Mouse (Mus musculus): Measurements from ENCODE around the gene 2200002J24Rik. TPM values are rescaled to one million over a fixed set of nuclear protein-coding genes. Genes with fewer than 3 reads are reported as not detected.
"Not testable (repeated sequence)": the region's sequence is repeated elsewhere in the genome, so short reads cannot be mapped to it uniquely, and the experiment has no call there.

The 2200002J24Rik gene
- total RNA-seq, 1 experiment = 2.4 TPM

GRCm38 (mm10) chr7:30729396-30730063, 30.8 kb downstream of the 2200002J24Rik start, which contains the start of gene Tmem147:
Gene Tmem147 (minus strand): TSS chr7:30729540.
- peak within 1 kb of the TSS; percentile 47; the same call in 1 of the 2 replicates for H3K27ac ChIP-seq (ENCODE audit: insufficient read depth, low read depth, low read length, poor library complexity, severe bottlenecking)
- peak within 1 kb of the TSS; percentile 76 to 78 for H3K4me3 ChIP-seq (ENCODE audit: insufficient read depth in 1 of 2, low read depth in 1 of 2, low read length in 2 of 2, poor library complexity in 1 of 2, severe bottlenecking in 1 of 2)
- TF ChIP-seq CHD2 (IDR thresholded peaks at IDR 0.05; ENCODE audit: low read depth, low read length) = no peak
- no peak for TF ChIP-seq ZC3H11A (IDR thresholded peaks at IDR 0.05; ENCODE audit: borderline replicate concordance, low read depth, low read length)
- peak; percentile 97 for TF ChIP-seq HCFC1 (IDR thresholded peaks at IDR 0.05; ENCODE audit: borderline replicate concordance, insufficient read depth, low read length)
- peaks cover 4% of the 10 kb centered on the region; the same call in 1 of the 2 replicates for H3K36me3 ChIP-seq (ENCODE audit: control insufficient read depth, insufficient read depth, low read length, poor library complexity, severe bottlenecking)
- DNase-seq (ENCODE audit: low read depth, low spot score) = peak; percentile 92
- H3K9me3 ChIP-seq (ENCODE audit: control insufficient read depth, insufficient read depth, low read depth, low read length) = no peaks in the 10 kb centered on the region
- in situ Hi-C loops (cut with MboI; ENCODE audit: low sequenced_read_pairs in 2 of 2, unreplicated experiment in 2 of 2) = no loop called here
- peaks cover 0 to 10% of the 10 kb centered on the region in 2 experiments; a peak in 1 of 4 replicates for H3K4me1 ChIP-seq (ENCODE audit: control insufficient read depth in 2 of 2, insufficient read depth in 2 of 2, low read length in 2 of 2, poor library complexity in 1 of 2)
- H3K9ac ChIP-seq (ENCODE audit: insufficient read depth, low read depth, low read length, poor library complexity, severe bottlenecking) = peak within 1 kb of the TSS; percentile 80

- H3K9me3 ChIP-seq (ENCODE audit: control insufficient read depth, insufficient read depth, low read depth, low read length); H3K9ac ChIP-seq (ENCODE audit: insufficient read depth, low read depth, low read length, poor library complexity, severe bottlenecking); H3K27ac ChIP-seq (ENCODE audit: insufficient read depth, low read depth, low read length, poor library complexity, severe bottlenecking); in situ Hi-C loops (cut with MboI; ENCODE audit: low sequenced_read_pairs in 2 of 2, unreplicated experiment in 2 of 2); DNase-seq (ENCODE audit: low read depth, low spot score); H3K4me1 ChIP-seq (ENCODE audit: control insufficient read depth in 2 of 2, insufficient read depth in 2 of 2, low read length in 2 of 2, poor library complexity in 1 of 2); H3K36me3 ChIP-seq (ENCODE audit: control insufficient read depth, insufficient read depth, low read length, poor library complexity, severe bottlenecking): not testable (repeated sequence)
- H3K4me3 ChIP-seq (ENCODE audit: insufficient read depth in 1 of 2, low read depth in 1 of 2, low read length in 2 of 2, poor library complexity in 1 of 2, severe bottlenecking in 1 of 2) = peak overlapping the region; percentile 76 to 78
These were observed 31.5 kb downstream of the 2200002J24Rik start for GRCm38 (mm10) chr7:30730064-30730722.

- Histone ChIP-seq H3K27ac (ENCODE audit: insufficient read depth, low read depth, low read length, poor library complexity, severe bottlenecking) (no peak overlapping the region), H3K4me3 (ENCODE audit: insufficient read depth in 1 of 2, low read depth in 1 of 2, low read length in 2 of 2, poor library complexity in 1 of 2, severe bottlenecking in 1 of 2) (no peak overlapping the region), H3K4me1 (ENCODE audit: control insufficient read depth in 2 of 2, insufficient read depth in 2 of 2, low read length in 2 of 2, poor library complexity in 1 of 2) (no peaks in the 10 kb centered on the region), H3K36me3 (ENCODE audit: control insufficient read depth, insufficient read depth, low read length, poor library complexity, severe bottlenecking) (peaks cover 6% of the 10 kb centered on the region; the same call in 1 of the 2 replicates), H3K9me3 (ENCODE audit: control insufficient read depth, insufficient read depth, low read depth, low read length) (no peaks in the 10 kb centered on the region), H3K9ac (ENCODE audit: insufficient read depth, low read depth, low read length, poor library complexity, severe bottlenecking) (no peak overlapping the region)
- DNase-seq (ENCODE audit: low read depth, low spot score) = no peak
- in situ Hi-C loops (cut with MboI; ENCODE audit: low sequenced_read_pairs in 2 of 2, unreplicated experiment in 2 of 2) = no loop called here
- no peak for TF ChIP-seq MAFK (IDR thresholded peaks at IDR 0.05; ENCODE audit: insufficient read depth, low read depth, low read length)
- no peak for TF ChIP-seq HCFC1 (IDR thresholded peaks at IDR 0.05; ENCODE audit: borderline replicate concordance, insufficient read depth, low read length)
- TF ChIP-seq CHD2 (IDR thresholded peaks at IDR 0.05; ENCODE audit: low read depth, low read length) = no peak
- no peak for TF ChIP-seq ZNF384 (IDR thresholded peaks at IDR 0.05; ENCODE audit: low read depth, low read length)
- TF ChIP-seq ZC3H11A (IDR thresholded peaks at IDR 0.05; ENCODE audit: borderline replicate concordance, low read depth, low read length) = no peak
These were observed 37.5 kb downstream of the 2200002J24Rik start for GRCm38 (mm10) chr7:30736211-30736610.

- H3K9ac ChIP-seq (ENCODE audit: insufficient read depth, low read depth, low read length, poor library complexity, severe bottlenecking); in situ Hi-C loops (cut with MboI; ENCODE audit: low sequenced_read_pairs in 2 of 2, unreplicated experiment in 2 of 2); H3K4me1 ChIP-seq (ENCODE audit: control insufficient read depth in 2 of 2, insufficient read depth in 2 of 2, low read length in 2 of 2, poor library complexity in 1 of 2); H3K9me3 ChIP-seq (ENCODE audit: control insufficient read depth, insufficient read depth, low read depth, low read length); DNase-seq (ENCODE audit: low read depth, low spot score); H3K4me3 ChIP-seq (ENCODE audit: insufficient read depth in 1 of 2, low read depth in 1 of 2, low read length in 2 of 2, poor library complexity in 1 of 2, severe bottlenecking in 1 of 2); H3K36me3 ChIP-seq (ENCODE audit: control insufficient read depth, insufficient read depth, low read length, poor library complexity, severe bottlenecking); H3K27ac ChIP-seq (ENCODE audit: insufficient read depth, low read depth, low read length, poor library complexity, severe bottlenecking): not testable (repeated sequence)
These were observed 43.8 kb downstream of the 2200002J24Rik start for GRCm38 (mm10) chr7:30742570-30742969.

- H3K27ac ChIP-seq (ENCODE audit: insufficient read depth, low read depth, low read length, poor library complexity, severe bottlenecking); H3K4me1 ChIP-seq (ENCODE audit: control insufficient read depth in 2 of 2, insufficient read depth in 2 of 2, low read length in 2 of 2, poor library complexity in 1 of 2); H3K4me3 ChIP-seq (ENCODE audit: insufficient read depth in 1 of 2, low read depth in 1 of 2, low read length in 2 of 2, poor library complexity in 1 of 2, severe bottlenecking in 1 of 2); DNase-seq (ENCODE audit: low read depth, low spot score); H3K9ac ChIP-seq (ENCODE audit: insufficient read depth, low read depth, low read length, poor library complexity, severe bottlenecking); H3K36me3 ChIP-seq (ENCODE audit: control insufficient read depth, insufficient read depth, low read length, poor library complexity, severe bottlenecking); in situ Hi-C loops (cut with MboI; ENCODE audit: low sequenced_read_pairs in 2 of 2, unreplicated experiment in 2 of 2); H3K9me3 ChIP-seq (ENCODE audit: control insufficient read depth, insufficient read depth, low read depth, low read length): not testable (repeated sequence)
These were observed 44.9 kb downstream of the 2200002J24Rik start, which contains the start of gene Gapdhs for GRCm38 (mm10) chr7:30743617-30744016. Gene Gapdhs (minus strand): TSS chr7:30743681.
